Mouse (Mus musculus) megakaryocyte, embryonic 14.5 days (primary cell): ENCODE data around the gene Tomm40l. TPM values are rescaled to one million over a fixed set of nuclear protein-coding genes. Genes with fewer than 3 reads are reported as not detected.
A peak's percentile ranks its signal among the peaks of the same experiment; 100 is the strongest.

Experiments used
- H3K27me3 ChIP-seq: replicated peaks from 2 replicates; pipeline ENCODE3; 2012; ENCODE audit warnings: inconsistent platforms
- H3K36me3 ChIP-seq: replicated peaks from 2 replicates; pipeline ENCODE3; 2012; ENCODE audit warnings: low read length, inconsistent platforms, mixed read lengths
- H3K4me1 ChIP-seq: 2 replicates; pipeline ENCODE4 v1.6.1; 2012; ENCODE audit warnings: inconsistent platforms
- H3K4me3 ChIP-seq: replicated peaks from 2 replicates; pipeline ENCODE3; 2012; ENCODE audit warnings: moderate library complexity, mild to moderate bottlenecking, inconsistent platforms
- H3K9me3 ChIP-seq: 2 replicates; pipeline ENCODE4 v1.6.1; 2012; ENCODE audit warnings: inconsistent platforms
- FLI1 ChIP-seq: IDR thresholded peaks from 2 replicates; pipeline ENCODE4 v1.6.1; 2012; ENCODE audit warnings: low read length, inconsistent platforms, mixed read lengths
- GATA1 ChIP-seq: IDR thresholded peaks from 3 replicates; pipeline ENCODE4 v1.6.1; 2012; ENCODE audit warnings: mixed read lengths, low read length, inconsistent platforms, borderline replicate concordance
- polyA plus RNA-seq: library from polyadenylated mRNA; stranded (reverse); fragments of >175 nt; gene quantifications from 2 replicates; pipeline ENCODE4 v1.2.3, GENCODE M21; 2012; ENCODE audit warnings: low replicate concordance; ENCODE audit not compliant: insufficient read depth

Tomm40l gene
- polyA plus RNA-seq, 1 experiment: 24.1 TPM

DNA sequence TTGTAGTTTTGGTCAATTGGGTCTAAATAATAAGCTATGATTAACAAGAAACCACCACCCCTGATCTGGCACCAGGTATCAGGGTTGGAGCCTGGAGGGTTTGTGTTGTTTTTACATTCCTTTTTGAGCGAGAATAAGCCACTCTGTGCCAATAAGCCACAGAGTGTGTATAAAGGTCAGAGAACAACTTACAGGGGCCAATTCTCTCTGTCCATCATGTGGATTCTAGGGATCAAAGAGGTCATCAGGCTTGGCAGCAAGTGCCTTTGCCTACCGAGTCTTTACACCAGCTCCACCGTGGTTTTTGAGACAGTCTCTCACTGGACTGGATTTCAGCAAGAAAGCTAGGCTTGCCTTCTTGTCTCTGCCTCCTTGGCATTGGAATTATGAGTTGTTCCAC is 9.5 kb downstream of the Tomm40l start:
- Histone ChIP-seq H3K9me3 (peaks cover 7% of the 10 kb centered on the region), H3K4me1 (peaks cover 56% of the 10 kb centered on the region), H3K27me3 (peaks cover 16% of the 10 kb centered on the region), H3K36me3 (peaks cover 10% of the 10 kb centered on the region), H3K4me3 (no peak overlapping the region)
- no peak for TF ChIP-seq GATA1

DNA sequence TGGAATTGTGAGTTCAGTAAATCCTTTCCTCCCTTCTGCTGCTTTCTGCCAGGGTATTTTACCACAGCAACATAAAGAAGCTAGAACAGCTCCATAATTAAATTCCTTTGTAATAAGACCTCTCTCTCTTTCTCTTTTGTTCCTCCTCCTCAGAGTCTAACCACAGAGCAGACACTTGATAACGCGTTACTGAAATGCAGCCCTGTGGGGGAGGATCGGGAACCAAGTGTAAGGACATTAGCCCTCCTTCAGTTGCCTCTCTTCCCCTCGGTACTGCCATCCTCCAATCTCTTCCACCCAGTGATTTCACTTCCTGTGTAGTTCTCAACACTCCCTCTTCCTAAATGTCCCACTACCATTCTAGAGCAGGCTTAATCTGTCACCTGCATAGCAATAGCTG is 12.9 kb downstream of the Tomm40l start:
- TF ChIP-seq GATA1 (no peak), FLI1 (no peak)

GRCm38 (mm10) chr1:171205704-171206493 is 16.4 kb downstream of the Tomm40l start:
- TF ChIP-seq GATA1 (no peak), FLI1 (no peak)
- peaks cover 3% of the 10 kb centered on the region for H3K36me3 ChIP-seq
- peaks cover 7% of the 10 kb centered on the region for H3K9me3 ChIP-seq
- H3K27me3 ChIP-seq: peaks cover 3% of the 10 kb centered on the region
- peaks cover 52% of the 10 kb centered on the region for H3K4me1 ChIP-seq
- H3K4me3 ChIP-seq: peak overlapping the region; percentile 43

More for the DNA sequence above, 12.9 kb downstream of the Tomm40l start:
- peaks cover 3% of the 10 kb centered on the region for H3K36me3 ChIP-seq
- H3K9me3 ChIP-seq: peaks cover 7% of the 10 kb centered on the region
- H3K4me1 ChIP-seq: peaks cover 62% of the 10 kb centered on the region
- H3K4me3 ChIP-seq: peak overlapping the region; percentile 42
- H3K27me3 ChIP-seq: peaks cover 8% of the 10 kb centered on the region

DNA sequence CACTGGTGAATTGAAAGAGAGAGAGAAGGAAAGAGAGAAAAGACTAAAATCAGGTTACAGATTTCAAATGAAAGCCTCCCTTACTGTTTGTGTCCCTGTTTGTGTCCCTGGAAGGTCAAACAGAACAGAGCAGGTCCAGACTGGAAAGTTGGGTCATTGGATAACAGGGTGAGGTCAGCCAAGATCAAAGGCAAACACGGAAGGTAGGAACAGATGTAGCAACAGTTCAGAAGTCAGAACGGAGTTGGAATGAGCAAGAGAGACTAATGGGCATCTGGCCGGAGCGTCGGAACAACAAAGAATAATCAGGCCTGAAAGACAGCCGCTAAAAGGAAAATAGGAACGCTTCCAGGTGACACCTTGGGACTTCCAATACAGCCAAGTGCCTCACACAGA is 18.1 kb downstream of the Tomm40l start:
- Histone ChIP-seq H3K36me3 (peaks cover 3% of the 10 kb centered on the region), H3K9me3 (peaks cover 7% of the 10 kb centered on the region), H3K27me3 (peaks cover 7% of the 10 kb centered on the region), H3K4me3 (no peak overlapping the region), H3K4me1 (peaks cover 36% of the 10 kb centered on the region)
- TF ChIP-seq GATA1: no peak
- no peak for TF ChIP-seq FLI1

GRCm38 (mm10) chr1:171203471-171204248 is 18.7 kb downstream of the Tomm40l start:
- peaks cover 9% of the 10 kb centered on the region for H3K9me3 ChIP-seq
- H3K36me3 ChIP-seq: peaks cover 3% of the 10 kb centered on the region
- no peak overlapping the region for H3K4me3 ChIP-seq
- H3K4me1 ChIP-seq: peaks cover 32% of the 10 kb centered on the region
- TF ChIP-seq FLI1: no peak
- TF ChIP-seq GATA1: no peak
- peaks cover 10% of the 10 kb centered on the region for H3K27me3 ChIP-seq

DNA sequence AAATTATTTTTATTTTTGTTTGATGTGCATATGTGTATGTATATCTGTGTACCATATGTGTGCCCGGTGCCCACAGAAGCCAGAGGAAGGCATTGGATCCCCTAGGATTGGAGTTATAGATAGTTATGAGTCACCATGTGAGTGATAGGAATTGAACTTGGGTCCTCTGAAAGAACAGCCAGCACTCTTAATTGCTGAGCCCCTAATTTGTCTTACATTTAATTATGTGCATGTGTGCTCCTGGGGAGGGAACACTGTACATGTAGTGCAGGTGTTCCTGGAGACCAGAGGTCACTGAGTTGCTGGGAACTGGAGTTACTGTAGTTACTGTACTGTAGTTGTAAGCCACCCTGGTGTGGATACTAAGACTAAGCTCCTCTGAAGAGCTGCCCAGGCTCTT is 21.5 kb downstream of the Tomm40l start:
- TF ChIP-seq GATA1: no peak
- TF ChIP-seq FLI1: no peak
- Histone ChIP-seq H3K36me3 (no peaks in the 10 kb centered on the region), H3K4me1 (peaks cover 22% of the 10 kb centered on the region), H3K4me3 (no peak overlapping the region), H3K27me3 (peaks cover 18% of the 10 kb centered on the region), H3K9me3 (peaks cover 9% of the 10 kb centered on the region)

DNA sequence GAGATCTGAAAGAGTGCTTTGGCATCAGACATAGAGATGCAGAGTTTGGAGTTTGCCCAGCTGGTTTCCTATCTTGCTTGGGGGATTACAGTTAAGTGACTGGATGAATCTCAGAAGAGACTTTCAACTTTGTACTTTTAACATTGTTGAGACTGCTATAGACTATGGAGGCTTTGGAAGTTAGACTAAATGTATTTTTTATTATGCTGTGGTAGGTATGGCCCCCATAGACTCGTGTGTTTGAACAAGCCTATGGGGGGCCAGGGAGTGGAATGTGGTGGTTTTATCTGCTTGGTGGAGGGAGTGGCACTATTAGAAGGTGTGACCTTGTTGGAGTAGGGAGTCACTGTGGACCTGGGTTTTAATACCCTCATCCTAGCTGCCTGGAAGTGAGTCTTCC is 22.8 kb downstream of the Tomm40l start:
- no peaks in the 10 kb centered on the region for H3K36me3 ChIP-seq
- H3K4me1 ChIP-seq: peaks cover 19% of the 10 kb centered on the region
- no peak overlapping the region for H3K4me3 ChIP-seq
- H3K27me3 ChIP-seq: peaks cover 27% of the 10 kb centered on the region
- H3K9me3 ChIP-seq: peaks cover 9% of the 10 kb centered on the region
- TF ChIP-seq GATA1 (no peak), FLI1 (no peak)

DNA sequence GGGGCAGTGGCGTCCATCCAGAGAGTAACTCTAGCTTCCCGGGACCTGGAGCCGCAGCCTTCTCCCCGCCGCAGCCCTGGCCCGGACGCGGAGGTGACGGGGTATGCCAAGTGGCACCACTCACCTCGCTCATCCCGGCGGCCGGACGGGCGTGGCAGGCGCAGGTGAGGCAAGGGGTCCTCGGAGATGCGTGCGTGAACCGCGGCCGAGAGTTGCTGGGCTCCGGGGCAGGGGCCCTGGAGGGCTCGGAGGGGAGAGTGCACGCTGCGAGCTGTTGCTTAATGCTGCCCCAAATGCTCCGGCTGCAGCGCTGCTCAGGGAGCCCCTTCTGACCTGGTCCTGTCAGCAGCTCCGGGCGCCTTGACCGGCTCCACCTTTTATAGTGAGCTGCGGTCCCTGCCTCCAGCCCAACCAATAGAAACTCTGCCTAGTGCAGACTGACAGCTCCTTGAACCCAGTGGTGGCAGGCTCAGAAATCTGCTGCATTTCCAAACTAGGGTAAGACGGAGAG is 26.4 kb downstream of the Tomm40l start, which contains the start of gene Pcp4l1:
TSS of gene Pcp4l1 (minus strand) at position 382 of the 511 bp plus-strand sequence.
- TF ChIP-seq FLI1 (no peak), GATA1 (no peak)
- H3K4me1 ChIP-seq: peaks cover 31% of the 10 kb centered on the region
- H3K36me3 ChIP-seq: peaks cover 9% of the 10 kb centered on the region
- peak within 1 kb of the TSS; percentile 94 for H3K4me3 ChIP-seq
- H3K9me3 ChIP-seq: peaks cover 9% of the 10 kb centered on the region
- peaks cover 56% of the 10 kb centered on the region for H3K27me3 ChIP-seq

- TF ChIP-seq GATA1 (no peak), FLI1 (no peak)
- H3K27me3 ChIP-seq: peaks cover 60% of the 10 kb centered on the region
- H3K9me3 ChIP-seq: peaks cover 16% of the 10 kb centered on the region
- peaks cover 31% of the 10 kb centered on the region for H3K4me1 ChIP-seq
- H3K4me3 ChIP-seq: peak overlapping the region; percentile 94
- H3K36me3 ChIP-seq: peaks cover 16% of the 10 kb centered on the region
Measured at GRCm38 (mm10) chr1:171195046-171195822, 27.1 kb downstream of the Tomm40l start.
